Mouse (Mus musculus) left cerebral cortex, adult 8-10 months (tissue): ENCODE data around the gene Fam168b. TPM values are rescaled to one million over a fixed set of nuclear protein-coding genes. Genes with fewer than 3 reads are reported as not detected.

Source experiments
- DNase-seq, 2 experiments: peaks; one replicate each; pipeline ENCODE4 v3.0.0; 2022; ENCODE audit warnings: low spot score in 2 of 2
- total RNA-seq, 4 experiments: library from RNA; stranded (reverse); gene quantifications; 2 replicates each; pipeline ENCODE4 v1.2.4; 2022

Fam168b gene
- 100 to 1,000 TPM; 214 to 227 (median 221) TPM for total RNA-seq

- DNase-seq, result peak; percentile 73 to 75
Measured at GRCm38 (mm10) chr1:34842887-34843618, at the start of gene Fam168b. Gene Fam168b, minus strand, starts transcription at chr1:34843065.

GRCm38 (mm10) chr1:34892466-34892865 is 49.6 kb upstream of the Fam168b start:
- no peak for DNase-seq

GRCm38 (mm10) chr1:34891559-34892289 is 48.9 kb upstream of the Fam168b start:
- peak in 1 of 2 experiments; percentile 43 for DNase-seq

GRCm38 (mm10) chr1:34883776-34884175 is 40.9 kb upstream of the Fam168b start:
- no peak for DNase-seq

- DNase-seq, result no peak
Measured at GRCm38 (mm10) chr1:34879611-34880010, 36.7 kb upstream of the Fam168b start.

- DNase-seq, result no peak
Measured at GRCm38 (mm10) chr1:34873551-34873950, 30.7 kb upstream of the Fam168b start.

GRCm38 (mm10) chr1:34871170-34871569 is 28.3 kb upstream of the Fam168b start:
- no peak for DNase-seq

GRCm38 (mm10) chr1:34869231-34869630 is 26.4 kb upstream of the Fam168b start:
- DNase-seq, result no peak

GRCm38 (mm10) chr1:34868391-34868790 is 25.5 kb upstream of the Fam168b start:
- no peak for DNase-seq

- DNase-seq, result no peak
Measured at GRCm38 (mm10) chr1:34867574-34867955, 24.7 kb upstream of the Fam168b start.

GRCm38 (mm10) chr1:34866815-34867573 is 24.1 kb upstream of the Fam168b start:
- peak; percentile 82 to 83 for DNase-seq

GRCm38 (mm10) chr1:34865866-34866265 is 23.0 kb upstream of the Fam168b start:
- no peak for DNase-seq

GRCm38 (mm10) chr1:34864243-34864642 is 21.4 kb upstream of the Fam168b start:
- no peak for DNase-seq

- no peak for DNase-seq
Measured at GRCm38 (mm10) chr1:34863323-34863722, 20.5 kb upstream of the Fam168b start.

- no peak for DNase-seq
Measured at GRCm38 (mm10) chr1:34862877-34863276, 20.0 kb upstream of the Fam168b start.

- no peak for DNase-seq
Measured at GRCm38 (mm10) chr1:34860205-34860604, 17.3 kb upstream of the Fam168b start.

- no peak for DNase-seq
Measured at GRCm38 (mm10) chr1:34859761-34860160, 16.9 kb upstream of the Fam168b start.

- no peak for DNase-seq
Measured at GRCm38 (mm10) chr1:34858671-34859070, 15.8 kb upstream of the Fam168b start.

GRCm38 (mm10) chr1:34855056-34855739 is 12.3 kb upstream of the Fam168b start:
- DNase-seq, result no peak

GRCm38 (mm10) chr1:34853786-34854185 is 10.9 kb upstream of the Fam168b start:
- DNase-seq, result no peak

GRCm38 (mm10) chr1:34852116-34852878 is 9.4 kb upstream of the Fam168b start:
- no peak for DNase-seq
